Mouse (Mus musculus): ENCODE results near the gene Mark2. TPM values are rescaled to one million over a fixed set of nuclear protein-coding genes. Genes with fewer than 3 reads are reported as not detected.
A peak's percentile ranks its signal among the peaks of the same experiment; 100 is the strongest.

The Mark2 gene
- total RNA-seq, 2 experiments from 2014 or later = 95.9 to 110 TPM

GRCm38 (mm10) chr19:7335656-7336055, 6.0 kb downstream of the Mark2 start:
- no peak for DNase-seq (ENCODE audit: low spot score in 2 of 2)

DNA sequence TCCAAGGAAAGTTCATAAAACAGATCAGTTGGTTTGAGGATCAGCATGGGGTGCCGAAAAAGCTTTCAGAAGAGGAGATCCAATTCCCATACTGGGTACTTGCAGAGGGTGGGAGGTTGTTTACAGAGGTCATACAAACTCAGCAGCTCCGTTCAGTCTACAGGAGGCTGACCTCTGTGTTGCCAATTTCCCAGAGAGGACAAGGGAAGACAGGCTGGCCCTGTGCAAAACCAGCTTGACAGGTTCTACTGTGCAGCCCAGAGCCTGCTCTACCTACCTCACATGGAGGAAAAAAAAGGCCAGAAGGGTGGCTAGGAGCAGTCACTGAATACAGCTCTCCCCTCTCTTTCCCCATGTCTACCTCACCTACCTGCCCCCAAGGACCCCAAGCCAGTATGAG, 7.6 kb downstream of the Mark2 start:
- no peak for DNase-seq (ENCODE audit: low spot score in 2 of 2)

GRCm38 (mm10) chr19:7321391-7321790, 20.3 kb downstream of the Mark2 start:
- DNase-seq (ENCODE audit: low spot score in 2 of 2) = no peak

GRCm38 (mm10) chr19:7320181-7320580, 21.5 kb downstream of the Mark2 start:
- no peak for DNase-seq (ENCODE audit: low spot score in 2 of 2)

DNA sequence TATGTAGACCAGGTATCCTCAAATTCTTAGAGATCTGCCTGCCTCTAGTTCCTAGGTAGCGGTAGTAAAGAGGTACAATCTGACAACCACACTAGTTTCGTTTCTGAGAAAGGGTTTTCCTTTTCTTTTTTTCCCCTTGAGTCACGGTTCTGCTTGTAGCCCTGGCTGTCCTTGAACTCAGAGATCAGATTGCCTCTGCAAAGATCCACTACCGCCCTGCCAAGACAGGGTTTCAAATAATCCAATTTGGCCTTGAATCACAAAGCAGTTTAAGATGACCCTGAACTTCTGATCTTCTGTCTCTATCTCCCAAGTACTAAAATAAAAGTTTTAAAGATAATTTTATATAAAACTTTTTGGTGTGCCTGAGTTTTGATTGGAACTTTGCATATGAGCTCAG, 23.9 kb downstream of the Mark2 start:
- no peak for DNase-seq (ENCODE audit: low spot score in 2 of 2)

DNA sequence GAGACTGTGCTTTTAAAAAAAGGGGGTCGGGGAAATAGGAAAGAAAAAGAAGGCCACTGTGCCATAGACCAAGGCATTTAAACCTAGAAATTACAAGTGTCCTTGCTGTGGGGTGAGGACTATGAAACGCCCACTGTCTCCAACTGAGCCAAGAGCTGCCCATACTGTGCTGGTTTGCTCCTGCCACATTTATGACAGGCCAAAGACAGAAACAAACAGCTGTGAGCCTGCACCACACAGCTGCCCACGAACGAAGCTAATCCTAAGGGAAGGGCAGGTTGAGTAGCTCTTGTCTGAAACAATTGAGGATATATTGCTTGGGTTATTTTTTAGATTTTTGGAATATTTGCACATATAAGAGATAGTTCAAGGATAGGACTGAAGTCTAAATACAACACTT, 24.8 kb downstream of the Mark2 start:
- no peak for DNase-seq (ENCODE audit: low spot score in 2 of 2)

GRCm38 (mm10) chr19:7315587-7315984, 26.1 kb downstream of the Mark2 start:
- no peak for DNase-seq (ENCODE audit: low spot score in 2 of 2)

- peak in 1 of 2 experiments; percentile 65 for DNase-seq (ENCODE audit: low spot score in 2 of 2)
Measured at GRCm38 (mm10) chr19:7314976-7315586, 26.6 kb downstream of the Mark2 start.

DNA sequence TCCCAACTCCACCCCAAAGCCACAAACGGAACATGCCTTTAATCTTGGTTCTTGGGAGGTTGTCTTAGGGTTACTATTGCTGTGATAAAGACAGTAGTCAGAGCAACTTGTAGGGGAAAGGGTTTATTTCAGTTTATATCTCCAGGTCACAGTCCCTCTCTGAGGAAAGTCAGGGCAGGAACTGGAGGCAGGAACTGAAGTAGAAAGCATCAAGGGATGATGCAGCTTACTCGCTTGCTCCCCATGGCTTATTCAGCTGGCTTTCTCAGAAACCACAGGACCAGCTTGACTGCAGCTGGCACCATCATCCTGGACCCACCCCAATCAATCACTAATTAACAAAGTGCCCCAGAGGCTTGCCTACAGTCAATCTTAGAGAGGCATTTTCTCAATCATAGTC, 28.0 kb downstream of the Mark2 start:
- no peak for DNase-seq (ENCODE audit: low spot score in 2 of 2)

- DNase-seq (ENCODE audit: low spot score in 2 of 2) = no peak
Measured at GRCm38 (mm10) chr19:7311306-7311705, 30.4 kb downstream of the Mark2 start.

- DNase-seq (ENCODE audit: low spot score in 2 of 2) = peak in 1 of 2 experiments; percentile 49
Measured at GRCm38 (mm10) chr19:7310704-7311103, 31.0 kb downstream of the Mark2 start.

DNA sequence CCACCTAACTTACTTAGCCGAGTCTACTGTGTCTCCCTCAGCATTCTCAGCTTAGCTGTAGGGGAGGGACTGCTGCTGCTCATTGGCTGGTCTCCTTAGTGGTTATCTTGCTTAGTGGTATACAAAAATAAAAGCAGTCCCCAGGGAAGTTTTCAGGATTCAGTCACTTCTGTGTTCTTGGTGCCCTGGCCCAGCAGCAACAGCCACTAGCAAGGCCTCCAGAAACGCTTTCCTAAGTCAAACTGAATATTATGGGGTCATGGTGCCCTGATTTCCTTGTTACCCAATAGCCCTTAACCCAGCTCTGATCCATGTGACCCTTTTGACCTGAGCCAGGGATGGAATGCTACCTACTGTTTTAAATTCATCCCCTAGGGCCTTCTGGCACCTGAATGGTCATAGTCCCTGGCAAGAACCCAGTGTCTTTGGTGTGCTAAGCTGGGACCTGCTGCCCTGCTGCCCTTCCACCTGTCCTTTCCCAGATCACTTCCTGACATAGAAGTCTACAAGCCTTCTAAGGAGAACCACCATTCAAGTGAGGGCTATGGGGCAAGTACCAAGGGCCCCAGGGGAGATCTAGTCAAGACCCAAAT, 31.8 kb downstream of the Mark2 start:
- no peak for DNase-seq (ENCODE audit: low spot score in 2 of 2)

DNA sequence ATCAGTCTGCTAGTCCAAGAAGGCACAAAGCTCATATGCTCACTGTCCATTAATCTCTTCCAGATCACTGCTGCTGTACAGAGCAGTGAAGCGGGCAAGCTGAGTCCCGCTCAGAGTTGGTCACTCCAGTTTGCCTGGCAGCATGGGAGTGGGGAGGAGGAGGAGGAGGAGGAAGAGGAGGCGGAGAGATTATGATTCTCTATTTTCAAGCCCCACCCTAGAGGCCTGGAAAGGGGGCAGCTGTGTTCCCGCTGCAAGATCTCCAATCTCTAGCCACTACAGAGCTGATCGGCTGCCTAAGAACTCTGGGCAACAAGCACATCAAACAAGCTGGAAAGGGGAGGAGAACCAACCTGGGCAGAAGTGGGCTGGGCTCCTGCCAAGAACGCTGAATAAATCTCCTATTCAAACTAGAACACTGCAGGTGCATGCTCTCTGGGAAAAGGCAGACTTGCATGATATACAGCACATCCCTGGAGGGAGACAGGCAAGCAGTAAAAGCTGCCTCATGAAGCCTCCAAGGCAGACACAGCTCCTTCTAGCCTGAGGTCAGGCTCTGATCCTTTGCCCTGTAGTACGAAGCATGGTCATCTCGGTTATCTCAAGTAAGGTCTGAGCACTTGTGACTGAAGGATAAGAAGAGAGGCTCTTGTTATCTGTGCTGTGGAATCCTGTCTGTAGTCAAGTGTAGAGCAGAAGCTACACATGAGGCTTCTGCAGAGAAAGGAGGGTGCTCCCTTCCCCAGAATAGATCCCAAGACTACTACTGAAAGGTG, 33.5 kb downstream of the Mark2 start:
- DNase-seq (ENCODE audit: low spot score in 2 of 2) = no peak

GRCm38 (mm10) chr19:7306968-7307367, 34.7 kb downstream of the Mark2 start:
- DNase-seq (ENCODE audit: low spot score in 2 of 2) = no peak

GRCm38 (mm10) chr19:7305380-7306310, 36.0 kb downstream of the Mark2 start:
- DNase-seq (ENCODE audit: low spot score in 2 of 2) = no peak

- DNase-seq (ENCODE audit: low spot score in 2 of 2) = no peak
Measured at GRCm38 (mm10) chr19:7304801-7305200, 36.9 kb downstream of the Mark2 start.

GRCm38 (mm10) chr19:7303796-7304195, 37.9 kb downstream of the Mark2 start:
- DNase-seq (ENCODE audit: low spot score in 2 of 2) = no peak

- no peak for DNase-seq (ENCODE audit: low spot score in 2 of 2)
Measured at GRCm38 (mm10) chr19:7302493-7302797, 39.2 kb downstream of the Mark2 start.

DNA sequence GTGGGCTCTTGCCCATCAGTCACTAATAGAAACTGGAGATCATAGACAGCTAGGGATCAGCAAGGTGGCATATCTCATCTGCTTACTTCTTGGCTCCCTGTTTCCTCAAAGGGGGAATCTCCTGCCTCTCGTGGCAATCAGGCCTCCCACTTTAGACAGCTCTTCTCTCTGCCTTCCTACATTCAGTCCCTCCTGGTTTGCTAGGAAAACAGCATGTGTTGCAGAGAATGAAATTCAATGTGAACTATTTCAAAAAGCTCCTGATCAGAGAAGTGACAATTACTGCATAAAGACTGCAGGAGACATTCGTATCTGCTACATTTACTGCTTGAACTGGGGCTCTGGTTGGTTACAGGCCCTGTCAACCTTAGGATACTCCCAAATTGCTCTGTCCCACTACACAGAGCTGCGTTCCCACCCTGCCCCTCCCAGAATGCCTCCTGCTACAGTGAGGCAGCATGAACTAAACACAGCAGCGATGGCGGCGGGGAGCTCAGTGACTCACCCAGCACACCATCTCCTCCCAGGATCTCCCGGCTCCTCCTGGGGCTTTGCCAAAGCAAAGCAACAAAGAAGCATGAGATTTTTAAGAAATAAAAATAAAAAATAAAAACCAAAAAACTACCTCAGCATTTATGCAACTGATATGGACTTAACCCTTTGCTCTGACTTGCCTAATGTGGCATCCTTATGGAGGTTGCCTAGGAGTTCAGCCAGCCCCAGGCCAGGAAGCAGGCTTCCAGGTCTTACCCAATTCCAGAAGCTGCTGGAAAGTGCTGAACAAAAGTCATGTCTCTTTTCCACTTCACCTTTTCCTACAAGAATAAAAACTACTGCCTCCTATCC, 39.8 kb downstream of the Mark2 start:
- no peak for DNase-seq (ENCODE audit: low spot score in 2 of 2)

GRCm38 (mm10) chr19:7300078-7300477, 41.6 kb downstream of the Mark2 start:
- DNase-seq (ENCODE audit: low spot score in 2 of 2) = no peak

- DNase-seq (ENCODE audit: low spot score in 2 of 2) = peak in 1 of 2 experiments; percentile 78
Measured at GRCm38 (mm10) chr19:7299052-7299451, 42.6 kb downstream of the Mark2 start.
